Mouse (Mus musculus) ZHBTc4 (cell line): ENCODE measurements around the gene Xlr4b.
"Not testable (repeated sequence)": the region's sequence is repeated elsewhere in the genome, so short reads cannot be mapped to it uniquely, and the experiment has no call there.

Experiments used
- DNase-seq: peaks from one replicate; pipeline ENCODE4 v3.0.0-alpha.2; 2011; ENCODE audit warnings: low read depth, low spot score

The Xlr4b gene

GRCm38 (mm10) chrX:73213819-73214564 lies at the start of gene Xlr4b:
Xlr4b (plus strand) TSS chrX:73214333.
- DNase-seq = not testable (repeated sequence)

- not testable (repeated sequence) for DNase-seq
Observed at GRCm38 (mm10) chrX:73176889-73177288, 37.2 kb upstream of the Xlr4b start, which contains the start of gene Spin2d. Spin2d (minus strand) TSS chrX:73176989.

DNA sequence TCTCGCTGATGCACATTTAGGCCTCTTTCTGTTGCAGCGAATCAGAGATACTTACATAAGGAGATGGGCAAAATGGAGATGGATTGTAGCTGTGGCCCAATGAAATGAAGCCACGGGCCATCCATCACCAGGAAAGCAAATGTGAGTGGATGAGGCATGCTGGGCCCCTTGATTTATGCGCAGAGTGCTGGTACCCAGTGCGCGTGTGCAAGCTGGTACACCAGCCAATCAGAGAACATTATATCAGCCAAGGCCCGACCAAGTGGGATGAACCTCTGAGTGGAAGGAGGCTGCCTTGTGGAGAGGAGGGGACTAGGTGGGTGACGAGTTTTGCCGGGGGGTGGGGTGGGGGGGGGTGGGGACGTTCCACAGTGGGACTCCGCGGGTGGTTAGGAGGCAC lies 22.2 kb upstream of the Xlr4b start, which contains the start of gene Xlr3b:
Xlr3b (plus strand) TSS at position 274 of the 400 bp plus-strand sequence.
- DNase-seq = peak; percentile 5

DNA sequence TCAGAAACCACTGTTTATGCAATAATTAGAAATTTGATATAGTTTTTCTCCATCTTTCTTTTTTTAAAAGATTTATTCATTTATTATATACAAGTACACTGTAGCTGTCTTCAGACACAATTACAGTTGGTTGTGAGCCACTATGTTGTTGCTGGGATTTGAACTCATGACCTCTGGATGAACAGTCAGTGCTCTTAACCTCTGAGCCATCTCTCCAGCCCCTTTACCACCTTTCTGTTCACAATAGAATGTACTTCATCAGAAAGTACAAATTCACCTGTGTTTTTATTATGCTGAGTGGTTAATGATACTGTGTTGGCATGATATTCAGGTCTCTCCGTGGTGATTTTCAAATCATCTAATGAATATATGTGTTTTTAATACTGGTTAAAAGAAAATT lies 11.2 kb downstream of the Xlr4b start:
- DNase-seq = no peak

DNA sequence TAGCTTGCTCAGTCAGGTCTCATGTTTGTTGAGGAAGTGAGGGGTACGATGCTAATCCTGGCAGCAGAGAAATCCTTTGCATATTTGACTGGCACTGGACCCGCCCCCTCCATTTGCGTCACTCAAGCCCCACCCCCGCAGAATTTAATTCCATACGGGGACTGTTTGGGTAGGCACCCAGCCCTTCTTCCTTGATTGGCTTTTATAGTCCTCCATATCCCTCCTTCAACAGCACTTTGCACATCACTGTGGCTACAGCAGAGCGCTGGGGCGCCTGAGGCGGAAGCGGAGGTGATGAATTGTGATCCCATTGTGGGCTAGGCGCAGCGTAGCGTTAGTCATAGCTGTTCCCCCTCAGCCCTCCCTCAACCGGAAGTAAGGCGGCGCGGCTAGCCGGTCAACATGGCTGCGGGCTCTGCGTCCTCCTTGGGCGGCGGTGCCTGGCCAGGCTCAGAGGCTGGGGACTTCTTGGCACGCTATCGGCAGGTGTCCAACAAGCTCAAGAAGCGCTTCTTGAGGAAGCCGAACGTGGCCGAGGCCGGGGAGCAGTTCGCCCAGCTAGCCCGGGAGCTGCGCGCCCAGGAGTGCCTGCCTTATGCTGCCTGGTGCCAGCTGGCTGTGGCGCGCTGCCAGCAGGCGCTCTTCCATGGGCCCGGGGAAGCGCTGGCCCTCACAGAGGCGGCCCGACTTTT lies 13.9 kb downstream of the Xlr4b start, which contains the start of gene F8a:
F8a (plus strand) TSS at position 378 of the 692 bp plus-strand sequence.
- DNase-seq = peak; percentile 84

- peak; percentile 55 for DNase-seq
Observed at GRCm38 (mm10) chrX:73228606-73229214, 14.6 kb downstream of the Xlr4b start.

DNA sequence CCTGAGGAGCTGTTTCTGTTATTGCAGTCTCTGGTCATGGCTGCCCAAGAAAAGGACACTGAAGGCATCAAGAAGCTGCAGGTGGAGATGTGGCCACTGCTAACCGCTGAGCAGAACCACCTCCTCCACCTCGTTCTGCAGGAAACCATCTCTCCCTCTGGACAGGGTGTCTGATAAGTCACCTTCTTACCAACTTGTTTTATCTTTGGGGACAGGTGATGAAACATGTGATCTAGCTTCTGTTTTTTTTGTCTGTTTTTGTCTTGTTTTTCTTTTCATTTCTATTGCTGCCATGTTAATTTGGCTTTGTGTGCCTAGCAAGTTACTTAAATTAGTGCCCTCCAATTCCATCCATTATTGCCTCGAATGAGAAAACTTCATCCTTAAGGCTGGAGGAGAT lies 15.2 kb downstream of the Xlr4b start:
- DNase-seq = peak; percentile 0

- DNase-seq = not testable (repeated sequence)
Observed at GRCm38 (mm10) chrX:73242821-73243325, 28.7 kb downstream of the Xlr4b start, which contains the start of gene Xlr4c. Xlr4c (minus strand) TSS chrX:73243130.

- not testable (repeated sequence) for DNase-seq
Observed at GRCm38 (mm10) chrX:73262428-73262827, 48.3 kb downstream of the Xlr4b start.

DNA sequence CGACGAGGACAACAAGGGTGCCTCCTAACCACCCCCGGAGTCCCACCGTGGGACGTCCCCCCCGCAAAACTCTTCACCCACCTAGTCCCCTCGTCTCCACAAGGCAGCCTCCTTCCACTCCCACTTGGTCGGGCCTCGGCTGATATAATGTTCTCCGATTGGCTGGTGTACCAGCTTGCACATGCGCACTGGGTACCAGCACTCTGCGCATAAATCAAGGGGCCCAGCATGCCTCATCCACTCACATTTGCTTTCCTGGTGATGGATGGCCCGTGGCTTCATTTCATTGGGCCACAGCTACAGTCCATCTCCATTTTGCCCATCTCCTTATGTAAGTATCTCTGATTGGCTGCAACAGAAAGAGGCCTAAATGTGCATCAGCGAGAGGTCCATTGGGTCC lies 51.1 kb downstream of the Xlr4b start, which contains the start of gene Xlr3c:
Xlr3c (minus strand) TSS at position 121 of the 400 bp plus-strand sequence.
- DNase-seq = not testable (repeated sequence)
